Mouse (Mus musculus): Measurements from ENCODE around the gene Stc2.

Stc2 gene

GRCm38 (mm10) chr11:31365981-31366380 lies 3.9 kb downstream of the Stc2 start:
- no peak for DNase-seq

- no peak for DNase-seq
These were observed 4.6 kb downstream of the Stc2 start for GRCm38 (mm10) chr11:31365280-31365679.

DNA sequence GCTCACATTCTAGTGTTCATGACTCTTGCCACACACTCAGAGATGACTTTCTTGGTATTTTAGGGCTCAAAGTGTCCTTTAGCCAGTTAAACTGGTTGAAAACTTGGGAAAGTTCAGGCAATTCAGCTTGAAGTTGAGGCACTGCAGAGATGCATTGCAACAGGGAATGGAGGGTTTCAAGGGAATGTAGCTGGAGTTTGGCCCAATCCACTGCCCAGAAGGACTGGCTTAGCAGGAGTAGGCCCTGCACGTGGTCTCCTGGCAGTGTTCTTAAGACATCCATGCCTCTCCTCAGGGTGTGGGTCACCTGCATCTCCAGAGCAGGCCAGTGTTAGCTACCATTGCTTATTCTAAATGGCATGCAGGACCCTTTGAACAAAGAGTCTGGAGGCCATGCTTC lies 7.0 kb downstream of the Stc2 start:
- DNase-seq: no peak

DNA sequence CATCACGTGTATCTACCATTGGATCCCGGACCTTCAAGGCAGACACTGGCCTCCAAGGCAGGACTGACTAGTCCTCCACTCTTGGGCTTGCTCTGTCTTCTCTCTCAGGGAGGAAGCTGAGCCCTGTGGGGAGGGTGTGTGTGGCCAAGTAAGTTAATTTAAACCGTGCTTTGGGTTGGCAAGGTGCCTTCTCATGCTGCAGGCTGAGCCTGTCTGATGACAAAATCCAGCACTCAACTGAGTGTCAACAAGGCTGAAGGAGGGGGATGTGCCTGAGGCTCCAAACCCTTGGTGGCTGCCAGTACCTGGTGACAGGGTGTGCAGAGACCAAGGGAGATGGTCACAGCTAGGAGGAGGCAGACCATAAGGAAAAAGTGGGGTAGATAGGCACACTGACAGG lies 7.5 kb downstream of the Stc2 start:
- no peak for DNase-seq

DNA sequence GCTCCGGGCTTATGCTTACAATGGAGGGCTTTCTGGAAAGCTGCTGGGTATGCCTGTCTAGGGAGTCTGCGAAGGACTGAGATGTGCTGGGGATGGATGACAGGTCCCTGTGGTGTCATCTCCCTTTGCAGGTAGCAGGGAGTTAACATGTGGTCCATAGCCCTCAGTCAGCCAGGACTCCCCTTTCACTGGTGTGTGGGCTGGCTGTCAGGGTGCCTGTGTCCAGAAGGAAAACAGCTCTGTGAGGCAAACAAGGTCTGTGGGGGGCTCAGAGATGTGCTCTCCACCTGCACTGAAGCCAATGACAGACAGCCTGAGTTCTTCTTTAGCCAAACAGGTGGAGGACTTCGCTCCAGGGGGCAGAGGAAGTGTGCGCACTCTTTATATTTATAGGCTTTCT lies 8.8 kb downstream of the Stc2 start:
- DNase-seq: no peak

GRCm38 (mm10) chr11:31359283-31359902 lies 10.5 kb downstream of the Stc2 start:
- DNase-seq: no peak

DNA sequence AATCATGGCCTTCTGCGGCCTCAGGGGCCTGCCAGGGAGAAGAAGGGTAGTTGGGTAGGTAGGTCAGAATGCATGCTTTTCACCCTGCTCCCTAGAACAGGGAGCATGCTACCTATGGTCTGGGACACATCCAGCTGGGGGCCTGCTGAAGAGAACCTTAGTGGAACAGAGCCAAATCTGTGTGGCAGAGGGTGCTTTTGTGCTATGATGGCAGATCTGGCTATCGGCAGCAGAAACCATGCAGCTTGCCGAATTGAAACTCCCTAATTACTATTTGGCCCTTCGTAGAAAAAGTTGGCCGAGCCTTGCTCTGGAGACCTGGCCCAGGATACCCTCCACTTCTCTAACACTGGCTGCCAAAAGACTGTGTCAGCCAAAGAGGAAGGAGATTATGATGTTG lies 11.4 kb downstream of the Stc2 start:
- no peak for DNase-seq

GRCm38 (mm10) chr11:31356866-31357265 lies 13.0 kb downstream of the Stc2 start:
- no peak for DNase-seq

- DNase-seq: no peak
These were observed 14.1 kb downstream of the Stc2 start for GRCm38 (mm10) chr11:31355737-31356136.

DNA sequence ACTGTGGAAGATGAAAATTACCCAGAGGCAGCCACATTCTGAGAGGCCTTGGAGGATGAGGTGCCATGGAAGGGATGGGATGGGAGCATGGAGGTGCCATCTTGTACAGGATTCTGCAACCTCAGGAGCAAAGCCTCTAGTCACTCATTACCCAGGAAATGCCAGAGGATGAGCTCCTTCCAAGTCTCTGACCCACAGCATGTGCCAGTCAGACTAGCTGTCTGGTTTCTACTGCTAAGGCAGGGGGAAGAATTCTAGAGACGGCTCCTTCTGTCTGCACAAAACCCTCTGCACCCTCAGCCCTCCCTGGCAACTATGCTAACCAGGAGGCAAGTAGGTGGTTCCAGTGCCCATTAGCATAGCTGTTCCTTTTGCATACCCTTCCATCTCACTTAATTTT lies 15.4 kb downstream of the Stc2 start:
- no peak for DNase-seq
